Comparison of ENCODE assay signal across 19 mouse cellular contexts in the genomic region with DNA sequence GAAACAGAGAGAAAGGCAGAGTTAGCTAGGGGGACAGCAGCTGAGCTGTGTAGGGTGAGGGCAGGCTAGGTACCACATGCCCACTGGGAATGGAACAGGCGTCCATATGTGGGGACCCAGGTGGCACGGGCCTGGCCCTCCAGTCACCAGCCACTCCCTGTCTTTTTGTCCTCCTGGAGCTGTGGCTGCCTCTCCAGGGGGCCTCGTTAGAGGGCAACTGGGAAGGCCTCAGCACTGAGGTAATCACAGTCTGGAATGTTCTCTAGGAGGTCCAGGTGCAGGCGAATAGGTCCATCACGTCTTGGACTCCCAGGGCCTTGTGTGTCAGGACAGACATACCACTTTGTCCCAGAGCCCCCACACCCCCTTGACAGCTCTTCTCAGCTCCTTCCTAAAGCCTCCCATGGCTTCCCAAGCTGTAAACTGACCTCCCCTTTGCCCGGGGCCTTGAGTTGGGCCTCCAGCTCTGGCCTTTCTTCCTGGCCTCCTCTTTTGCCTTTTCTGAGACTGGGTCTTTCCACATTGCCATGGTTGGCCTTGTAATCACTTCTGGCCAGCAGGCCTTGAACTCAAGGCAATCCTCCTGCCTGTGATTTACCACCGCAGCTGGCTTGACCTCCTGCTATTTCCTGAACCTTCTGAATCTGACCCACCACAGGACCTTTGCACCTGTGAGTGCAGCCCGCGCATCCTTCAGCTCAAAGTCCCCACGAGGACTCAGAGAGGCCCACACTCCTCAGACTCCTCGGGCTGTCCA. TPM values are rescaled to one million over a fixed set of nuclear protein-coding genes. Genes with fewer than 3 reads are reported as not detected.
DNase-seq lines count a peak whose midpoint lies in the region; ATAC-seq and TF ChIP-seq lines count a peak whose summit lies in the region.
"Had no signal": no experiment of that assay in that cellular context is flagged by ENCODE, and none has a peak within 500 bp of the region (broad histone marks: within the 10 kb centered on the region; RNA-seq: fewer than 3 reads in every experiment).

No protein-coding gene starts in this region.

- no peak overlapping the region for H3K4me2 ChIP-seq in heart, embryonic 14.5 days (ENCODE audit: low read length)
- H3K4me2 ChIP-seq in lung, embryonic 16.5 days (ENCODE audit: low read depth, low read length) = no peak overlapping the region
- H3K4me2 ChIP-seq in stomach, embryonic 15.5 days = no peak overlapping the region
- H3K4me2 ChIP-seq: midbrain, embryonic 11.5 days; neural tube, embryonic 13.5 days had no signal

- TF ChIP-seq POLR2A in lung, adult 2 months (IDR thresholded peaks at IDR 0.05; ENCODE audit: borderline replicate concordance, extremely low read depth, low read depth, low read length) = no peak

- H3K9ac ChIP-seq in heart, embryonic 14.5 days (ENCODE audit: low read length) = 0 out of 2 replicates have a peak overlapping the region, but pooled peaks have one; percentile 30
- no peak overlapping the region for H3K9ac ChIP-seq in lung, embryonic 16.5 days (ENCODE audit: low read length)
- H3K9ac ChIP-seq in stomach, embryonic 15.5 days = no peak overlapping the region
- H3K9ac ChIP-seq: liver, embryonic 14.5 days; neural tube, embryonic 13.5 days had no signal

- no peak for TF ChIP-seq CTCF in lung, adult 2 months (IDR thresholded peaks at IDR 0.05; ENCODE audit: insufficient read depth, low read length)

- H3K36me3 ChIP-seq in heart, embryonic 14.5 days (ENCODE audit: control insufficient read depth, insufficient read depth, low read length) = no peaks in the 10 kb centered on the region
- no peaks in the 10 kb centered on the region for H3K36me3 ChIP-seq in lung, embryonic 16.5 days (ENCODE audit: control insufficient read depth, insufficient read depth, low read length)
- H3K36me3 ChIP-seq in stomach, embryonic 15.5 days = no peaks in the 10 kb centered on the region
- H3K36me3 ChIP-seq: neural tube, embryonic 13.5 days had no signal

- no peak overlapping the region for H3K4me3 ChIP-seq in heart, embryonic 14.5 days (ENCODE audit: control insufficient read depth in 1 of 2, insufficient read depth in 1 of 2, low read depth in 1 of 2, low read length in 2 of 2)
- no peak overlapping the region for H3K4me3 ChIP-seq in lung, embryonic 16.5 days (ENCODE audit: low read length)
- no peak overlapping the region for H3K4me3 ChIP-seq in lung, adult 2 months (replicated peaks; ENCODE audit: extremely low read depth, low read depth, low read length)
- H3K4me3 ChIP-seq in stomach, embryonic 15.5 days (replicated peaks) = no peak overlapping the region
- H3K4me3 ChIP-seq: layer of hippocampus, adult 2 months; neural tube, embryonic 13.5 days had no signal

- no peak overlapping the region for H3K27ac ChIP-seq in heart, embryonic 14.5 days (replicated peaks in 1 of 2; ENCODE audit: control insufficient read depth in 1 of 2, insufficient read depth in 1 of 2, low read depth in 2 of 2, low read length in 2 of 2)
- 0 out of 2 replicates have a peak overlapping the region, but pooled peaks have one; percentile 4 for H3K27ac ChIP-seq in lung, embryonic 16.5 days (ENCODE audit: low read length)
- no peak overlapping the region for H3K27ac ChIP-seq in stomach, embryonic 15.5 days
- H3K27ac ChIP-seq: layer of hippocampus, adult 2 months; liver, embryonic 14.5 days; neural tube, embryonic 13.5 days had no signal

- WGBS in heart, embryonic 14.5 days = 67% methylated on average over 11 of the region's 11 CpGs
- 60% methylated on average over 11 of the region's 11 CpGs for WGBS in lung, embryonic 16.5 days
- WGBS in lung, adult 2 months = 76% methylated on average over 11 of the region's 11 CpGs
- 71% methylated on average over 11 of the region's 11 CpGs for WGBS in stomach, embryonic 15.5 days

- H3K4me1 ChIP-seq in heart, embryonic 14.5 days (ENCODE audit: control insufficient read depth in 2 of 2, insufficient read depth in 2 of 2, low read length in 2 of 2) = peaks cover 8 to 9% of the 10 kb centered on the region in 2 experiments
- 0 out of 2 replicates have a peak, but pooled peaks cover 2% of the 10 kb centered on the region for H3K4me1 ChIP-seq in lung, embryonic 16.5 days (replicated peaks; ENCODE audit: control insufficient read depth, insufficient read depth, low read length)
- H3K4me1 ChIP-seq in lung, adult 2 months (ENCODE audit: control insufficient read depth, insufficient read depth, low read length) = no peaks in the 10 kb centered on the region
- 0 out of 2 replicates have a peak, but pooled peaks cover 5% of the 10 kb centered on the region for H3K4me1 ChIP-seq in stomach, embryonic 15.5 days

- no peaks in the 10 kb centered on the region for H3K27me3 ChIP-seq in heart, embryonic 14.5 days (ENCODE audit: control insufficient read depth, insufficient read depth, low read length)
- H3K27me3 ChIP-seq in lung, embryonic 16.5 days (ENCODE audit: control insufficient read depth, insufficient read depth, low read depth, low read length) = no peaks in the 10 kb centered on the region
- H3K27me3 ChIP-seq in stomach, embryonic 15.5 days (replicated peaks) = no peaks in the 10 kb centered on the region
- H3K27me3 ChIP-seq: neural tube, embryonic 13.5 days had no signal

- ATAC-seq in heart, embryonic 14.5 days (ENCODE audit: insufficient number of reproducible peaks, insufficient read depth, low FRiP score, low read depth) = no peak
- ATAC-seq in lung, embryonic 16.5 days (ENCODE audit: low read depth) = peak; percentile 61
- peak; percentile 40; the same call in 1 of the 2 replicates for ATAC-seq in stomach, embryonic 15.5 days (ENCODE audit: insufficient read depth, low FRiP score, low read depth)
- no peak for ATAC-seq in erythroid progenitor cell, adult 5-6 weeks (replicated peaks; ENCODE audit: low FRiP score, poor library complexity, severe bottlenecking)
- ATAC-seq: forebrain, embryonic 14.5 days had no signal

- DNase-seq in adrenal gland, adult 2 months = peak; percentile 70
- no peak for DNase-seq in adrenal gland, postnatal 4 days (ENCODE audit: low spot score in 2 of 2)
- no peak for DNase-seq in heart, postnatal 10 days
- no peak for DNase-seq in lung, adult 2 months
- DNase-seq: cerebellum, adult 8-10 months; gastrocnemius, postnatal 25 days; left cerebral cortex, postnatal 4 days; lung, postnatal 4 days; thymus, adult 18-20 months had no signal

- no peaks in the 10 kb centered on the region for H3K9me3 ChIP-seq in heart, embryonic 14.5 days (ENCODE audit: control insufficient read depth, low read length)
- no peaks in the 10 kb centered on the region for H3K9me3 ChIP-seq in lung, embryonic 16.5 days (ENCODE audit: control insufficient read depth, low read length)
- H3K9me3 ChIP-seq in stomach, embryonic 15.5 days = no peaks in the 10 kb centered on the region
- H3K9me3 ChIP-seq: neural tube, embryonic 13.5 days had no signal

- intact Hi-C loops in heart, postnatal 10 days (cut with DNase I) = no loop called here

RNA-seq across cellular contexts. Expression of a gene that starts 16.7 kb away (rescaled TPM):
- total RNA-seq in adrenal gland, adult 2 months (2021) = 10 to 100 TPM; 29.9 to 30.1 TPM
- polyA plus RNA-seq in adrenal gland, adult 2 months (2012; rRNA removed) = 72.0 and 77.3 TPM in 2 replicates
- total RNA-seq in adrenal gland, postnatal 4 days (2021) = 10 to 100 TPM; 32.9 to 35.4 TPM
- 40.6 and 40.9 TPM in 2 replicates for polyA plus RNA-seq in heart, embryonic 14.5 days (2014; fragmentation: Nextera tagmentation; extraction: Ambion mirVana)
- 10 to 100 TPM; 37.9 to 40.5 TPM for total RNA-seq in heart, postnatal 10 days (2021)
- polyA plus RNA-seq in lung, embryonic 16.5 days (2015; fragmentation: Nextera tagmentation; extraction: Ambion mirVana) = 38.3 and 39.6 TPM in 2 replicates
- 113 and 138 TPM in 2 replicates for polyA plus RNA-seq in lung, adult 2 months (2012; rRNA removed)
- 40.8 and 43.8 TPM in 2 replicates for polyA plus RNA-seq in stomach, embryonic 15.5 days (2015; fragmentation: Nextera tagmentation; extraction: Ambion mirVana)
- total RNA-seq in erythroid progenitor cell, adult 5-6 weeks (2015; ENCODE audit: low replicate concordance) = 23.9 and 27.0 TPM in 2 replicates
- total RNA-seq in erythroid progenitor cell, adult 5-6 weeks (2017; ENCODE audit: low replicate concordance) = 16.9 and 19.5 TPM in 2 replicates

RNA-seq across cellular contexts. Expression of a gene that starts 17.6 kb away (rescaled TPM):
- 100 to 1,000 TPM; 366 to 466 TPM for total RNA-seq in adrenal gland, adult 2 months (2021)
- 3,420 and 4,353 TPM in 2 replicates for polyA plus RNA-seq in adrenal gland, adult 2 months (2012; rRNA removed)
- 100 to 1,000 TPM; 229 to 255 TPM for total RNA-seq in adrenal gland, postnatal 4 days (2021)
- 14.2 and 17.0 TPM in 2 replicates for polyA plus RNA-seq in heart, embryonic 14.5 days (2014; fragmentation: Nextera tagmentation; extraction: Ambion mirVana)
- total RNA-seq in heart, postnatal 10 days (2021) = 100 to 1,000 TPM in 1 of 2 experiments, 10 to 100 TPM in 1; 31.0 to 100 TPM
- 2.4 and 4.1 TPM in 2 replicates for polyA plus RNA-seq in lung, embryonic 16.5 days (2015; fragmentation: Nextera tagmentation; extraction: Ambion mirVana)
- polyA plus RNA-seq in lung, adult 2 months (2012; rRNA removed) = 295 and 767 TPM in 2 replicates
- 18.4 and 25.4 TPM in 2 replicates for polyA plus RNA-seq in stomach, embryonic 15.5 days (2015; fragmentation: Nextera tagmentation; extraction: Ambion mirVana)
- total RNA-seq in erythroid progenitor cell, adult 5-6 weeks (2015; ENCODE audit: low replicate concordance) = 6.3 and 6.5 TPM in 2 replicates
- 4.4 and 8.4 TPM in 2 replicates for total RNA-seq in erythroid progenitor cell, adult 5-6 weeks (2017; ENCODE audit: low replicate concordance)

RNA-seq across cellular contexts. Expression of a gene that starts 45.1 kb away (rescaled TPM):
- 10 to 100 TPM; 20.0 to 21.0 TPM for total RNA-seq in adrenal gland, adult 2 months (2021)
- 31.2 and 38.6 TPM in 2 replicates for polyA plus RNA-seq in adrenal gland, adult 2 months (2012; rRNA removed)
- total RNA-seq in adrenal gland, postnatal 4 days (2021) = 10 to 100 TPM; 18.2 to 23.0 TPM
- 0.19 and 5.2 TPM in 2 replicates for polyA plus RNA-seq in heart, embryonic 14.5 days (2014; fragmentation: Nextera tagmentation; extraction: Ambion mirVana)
- 10 to 100 TPM; 21.6 to 23.2 TPM for total RNA-seq in heart, postnatal 10 days (2021)
- polyA plus RNA-seq in lung, embryonic 16.5 days (2015; fragmentation: Nextera tagmentation; extraction: Ambion mirVana) = 5.6 and 8.4 TPM in 2 replicates
- polyA plus RNA-seq in lung, adult 2 months (2012; rRNA removed) = 11.3 and 11.6 TPM in 2 replicates
- polyA plus RNA-seq in stomach, embryonic 15.5 days (2015; fragmentation: Nextera tagmentation; extraction: Ambion mirVana) = 3.5 and 9.6 TPM in 2 replicates
- not detected in 2 replicates for total RNA-seq in erythroid progenitor cell, adult 5-6 weeks (2015; ENCODE audit: low replicate concordance)
- total RNA-seq in erythroid progenitor cell, adult 5-6 weeks (2017; ENCODE audit: low replicate concordance) = not detected in 2 replicates
- total RNA-seq: hematopoietic stem cell, adult 5-6 weeks had no signal

Comparison
In these comparisons a context has a peak if more than half of its experiments do, and no peak if none do; other contexts are left out.
1. ATAC-seq: peak in lung, embryonic 16.5 days (single experiment) and stomach, embryonic 15.5 days (single experiment); none in heart, embryonic 14.5 days (single experiment) and erythroid progenitor cell, adult 5-6 weeks (single experiment).